Mouse (Mus musculus) thymus, adult 2 months (tissue): ENCODE data around the gene Ripor3.

Experiments used
- CTCF ChIP-seq: fragments of 200-500 bp; IDR thresholded peaks from 2 replicates; pipeline ENCODE4 v1.5.1; 2012; ENCODE audit warnings: mild to moderate bottlenecking, control low read depth, low read length, moderate library complexity, borderline replicate concordance; ENCODE audit not compliant: control insufficient read depth, poor library complexity, insufficient read depth; ENCODE audit errors: extremely low read depth
- POLR2A ChIP-seq: fragments of 200-500 bp; IDR thresholded peaks from 2 replicates; pipeline ENCODE4 v1.6.1; 2012; ENCODE audit warnings: mild to moderate bottlenecking, low read length, control low read depth, moderate library complexity; ENCODE audit not compliant: control insufficient read depth, poor library complexity, insufficient read depth; ENCODE audit errors: extremely low read depth

DNA sequence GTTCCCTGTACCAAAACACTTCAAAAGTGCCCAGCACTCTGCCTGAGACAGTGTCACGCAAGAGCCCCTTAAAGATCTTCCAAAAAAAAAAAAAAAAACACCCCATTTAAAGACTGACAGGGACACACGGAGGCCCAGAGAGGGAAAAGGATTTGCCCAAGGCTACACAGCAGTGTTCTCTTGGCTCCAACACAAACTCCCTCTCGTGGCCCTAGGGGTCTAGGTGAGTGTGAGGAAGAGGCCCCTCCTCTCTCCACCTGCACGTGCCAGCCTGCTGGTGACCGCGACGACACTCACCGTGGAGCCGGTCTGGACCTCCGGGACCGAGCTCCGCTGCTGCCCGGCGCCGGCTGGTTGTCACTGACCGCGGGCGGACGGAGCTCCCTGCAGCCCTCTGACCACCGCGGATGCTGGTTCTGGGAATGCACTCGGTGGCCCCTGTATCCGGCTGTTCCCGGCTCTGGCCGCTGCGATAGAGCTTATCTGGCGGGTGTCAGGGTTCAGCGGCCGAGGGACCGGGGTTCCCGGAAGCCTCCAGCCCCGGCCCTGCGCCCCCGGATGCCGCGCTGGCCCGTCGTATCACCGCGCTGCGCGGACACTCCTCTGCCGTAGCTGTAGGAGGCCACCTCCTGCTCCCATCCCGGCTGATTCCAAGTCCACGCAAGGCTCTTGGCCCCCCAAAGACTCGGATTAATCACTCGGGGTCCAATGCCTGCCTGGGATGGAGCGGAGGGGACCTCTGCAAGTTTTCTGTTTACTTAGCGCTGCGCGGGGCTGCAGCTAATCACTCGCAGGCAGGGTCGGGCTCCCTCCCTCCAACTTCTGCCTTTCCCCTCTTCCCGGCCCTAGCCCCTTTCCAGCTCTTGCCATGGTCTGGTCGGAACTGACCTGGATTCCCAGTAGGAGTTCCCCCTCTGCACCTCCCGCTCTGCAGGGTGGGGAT, 39.9 kb upstream of the Ripor3 start:
- no peak for TF ChIP-seq CTCF
- no peak for TF ChIP-seq POLR2A
